Mouse (Mus musculus): ENCODE data around the gene Tecta. TPM values are rescaled to one million over a fixed set of nuclear protein-coding genes. Genes with fewer than 3 reads are reported as not detected.

Gene Tecta
- total RNA-seq, 2 experiments from 2014 or later: 0.70 to 1.1 TPM

- no peak for DNase-seq
- intact Hi-C loops (cut with DNase I): no loop called here
Measured at GRCm38 (mm10) chr9:42388490-42388889, 11.2 kb downstream of the Tecta start.

- peak; percentile 37 for DNase-seq
- intact Hi-C loops (cut with DNase I): no loop called here
Measured at GRCm38 (mm10) chr9:42387038-42387437, 12.7 kb downstream of the Tecta start.

- intact Hi-C loops (cut with DNase I): no loop called here
- peak; percentile 27 for DNase-seq
Measured at GRCm38 (mm10) chr9:42385656-42386055, 14.1 kb downstream of the Tecta start.

GRCm38 (mm10) chr9:42382628-42383347 lies 16.9 kb downstream of the Tecta start:
- no peak for DNase-seq
- intact Hi-C loops (cut with DNase I): no loop called here

GRCm38 (mm10) chr9:42382063-42382462 lies 17.7 kb downstream of the Tecta start:
- DNase-seq: peak; percentile 17
- intact Hi-C loops (cut with DNase I): no loop called here

DNA sequence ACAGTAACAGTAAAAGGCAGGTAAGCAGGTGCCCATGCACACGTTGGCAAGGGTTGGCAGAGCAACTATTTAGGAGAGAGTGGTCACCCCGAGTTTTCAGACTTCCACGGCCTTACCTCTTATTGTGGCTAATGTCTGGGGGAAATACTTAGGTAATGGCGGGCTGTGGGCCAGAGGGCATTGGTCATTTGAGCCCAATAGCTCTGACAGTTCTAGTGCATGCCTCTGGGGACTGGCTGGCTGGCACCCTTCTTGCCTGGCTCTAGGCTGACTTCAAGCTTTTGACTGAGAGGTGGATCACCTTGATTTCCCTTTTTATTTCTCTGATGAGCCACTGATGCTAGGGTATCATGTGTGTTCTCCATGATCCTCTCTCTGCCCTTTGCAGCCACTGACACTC lies 21.7 kb downstream of the Tecta start:
- intact Hi-C loops (cut with DNase I): loop anchor here (5.0 kb wide), 1 partner anchor 51 kb away; no protein-coding TSS in a partner anchor
- no peak for DNase-seq

- intact Hi-C loops (cut with DNase I): loop anchor here (5.0 kb wide), 1 partner anchor 50 kb away; no protein-coding TSS in a partner anchor
- no peak for DNase-seq
Measured at GRCm38 (mm10) chr9:42377656-42378055, 22.1 kb downstream of the Tecta start.

- intact Hi-C loops (cut with DNase I): no loop called here
- DNase-seq: no peak
Measured at GRCm38 (mm10) chr9:42371670-42372368, 27.9 kb downstream of the Tecta start.

GRCm38 (mm10) chr9:42357585-42357984 lies 42.1 kb downstream of the Tecta start:
- DNase-seq: no peak
- intact Hi-C loops (cut with DNase I): no loop called here

DNA sequence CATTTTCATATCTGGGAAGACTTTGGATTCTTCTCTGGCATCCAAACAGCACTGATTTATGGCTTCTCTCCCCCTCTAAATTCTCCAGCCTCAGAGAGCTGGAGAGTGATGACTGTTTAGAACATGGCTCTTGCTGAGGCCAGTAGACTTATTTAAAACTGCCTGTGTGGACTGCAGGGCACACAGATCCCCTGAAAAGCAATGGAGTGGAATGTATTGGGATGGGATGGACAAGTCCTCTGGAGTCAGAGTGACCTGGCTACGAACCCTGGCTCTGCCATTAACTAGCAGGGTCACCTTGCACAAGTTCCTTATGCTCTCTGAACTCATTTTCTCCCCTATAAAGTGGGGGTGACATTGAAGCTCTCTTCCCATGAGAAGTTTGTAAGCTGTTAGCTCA lies 44.9 kb downstream of the Tecta start:
- no peak for DNase-seq
- intact Hi-C loops (cut with DNase I): no loop called here

- intact Hi-C loops (cut with DNase I): no loop called here
Measured at GRCm38 (mm10) chr9:42349791-42350190, 49.9 kb downstream of the Tecta start.

GRCm38 (mm10) chr9:42346297-42346696 lies 53.4 kb downstream of the Tecta start:
- no peak for DNase-seq
- intact Hi-C loops (cut with DNase I): no loop called here

More at GRCm38 (mm10) chr9:42349791-42350190, 49.9 kb downstream of the Tecta start:
- DNase-seq: peak; percentile 45

DNA sequence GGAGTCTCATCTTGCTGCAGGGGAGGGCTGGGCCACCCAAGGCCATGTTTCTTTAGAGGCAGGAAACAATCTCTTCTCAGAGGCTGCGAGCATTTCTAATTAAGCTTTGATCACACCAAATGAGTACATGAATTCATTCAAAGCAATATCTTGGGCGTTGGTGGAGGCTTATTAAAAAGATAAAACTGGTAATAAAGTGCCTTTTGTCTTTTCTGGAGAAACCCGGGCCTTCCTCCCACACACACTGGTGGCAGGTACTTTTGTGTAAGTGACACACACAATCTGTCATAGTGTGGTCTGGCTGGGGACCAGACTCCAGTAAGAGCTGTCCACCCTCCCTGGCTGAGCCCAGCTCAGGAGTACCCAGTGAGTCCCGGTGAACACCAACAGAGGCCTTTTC lies 60.6 kb downstream of the Tecta start:
- no peak for DNase-seq
- intact Hi-C loops (cut with DNase I): no loop called here

- no peak for DNase-seq
- intact Hi-C loops (cut with DNase I): no loop called here
Measured at GRCm38 (mm10) chr9:42337026-42337425, 62.7 kb downstream of the Tecta start.

DNA sequence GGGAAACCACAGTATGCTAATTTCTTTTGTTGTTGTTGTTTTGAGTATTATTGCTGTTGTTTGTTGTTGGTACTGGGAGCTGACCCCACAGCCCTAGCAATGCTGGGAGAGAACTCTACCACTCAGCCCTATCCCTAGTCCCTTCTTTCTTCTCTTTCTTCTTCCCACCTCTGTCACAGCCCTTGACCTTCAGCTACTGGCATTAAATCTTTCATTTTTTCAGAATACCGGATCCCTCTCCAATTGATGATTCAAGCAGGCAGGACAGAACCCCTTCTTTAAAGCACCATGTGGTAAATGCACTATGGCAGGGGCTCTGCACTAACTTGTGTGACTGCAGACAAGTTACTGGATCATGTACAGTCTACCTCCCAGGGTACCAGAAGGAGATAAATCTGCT lies 63.2 kb downstream of the Tecta start:
- no peak for DNase-seq
- intact Hi-C loops (cut with DNase I): no loop called here

DNA sequence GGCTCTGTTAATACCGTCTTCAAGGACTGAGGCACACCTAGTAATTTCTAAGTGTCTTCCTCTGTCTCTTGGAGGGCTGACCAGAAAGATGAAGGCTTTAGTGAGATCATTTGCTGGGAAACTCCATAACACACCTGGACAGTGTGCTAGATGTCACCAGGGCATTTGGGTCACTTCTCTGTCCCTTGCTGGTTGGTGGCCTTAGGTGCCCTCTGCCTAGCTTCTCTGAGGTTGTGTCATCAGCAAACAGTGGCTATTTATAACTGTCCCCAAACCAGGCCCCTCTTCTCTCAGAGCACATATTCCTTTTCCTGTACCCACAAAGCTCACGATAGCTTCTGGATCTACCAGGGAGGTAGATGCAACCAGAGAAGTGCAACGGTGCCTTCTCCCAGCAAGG lies 64.8 kb downstream of the Tecta start:
- DNase-seq: no peak
- intact Hi-C loops (cut with DNase I): loop anchor here (5.0 kb wide), 1 partner anchor 202 kb away; no protein-coding TSS in a partner anchor

- intact Hi-C loops (cut with DNase I): loop anchor here (5.0 kb wide), 1 partner anchor 205 kb away; no protein-coding TSS in a partner anchor
- DNase-seq: no peak
Measured at GRCm38 (mm10) chr9:42332692-42333091, 67.0 kb downstream of the Tecta start.

DNA sequence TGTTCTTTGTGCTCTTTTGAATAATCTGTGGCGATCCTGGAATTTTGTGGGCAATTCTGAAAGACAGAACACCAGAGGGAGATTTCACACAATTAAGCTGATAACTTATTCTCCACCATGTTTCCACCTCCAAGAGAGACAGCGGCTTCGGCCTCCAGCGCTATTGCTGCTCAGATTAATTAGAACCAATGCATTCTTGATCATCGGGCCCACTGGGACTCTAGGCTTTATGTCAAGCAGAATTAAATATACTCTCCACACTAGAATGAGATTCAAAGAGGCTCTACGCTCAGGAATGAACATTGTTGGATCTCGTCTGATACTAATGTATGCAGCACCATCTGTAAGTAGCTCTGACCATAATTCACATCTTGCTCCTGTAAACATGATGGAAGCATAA lies 68.4 kb downstream of the Tecta start:
- intact Hi-C loops (cut with DNase I): loop anchor here (5.0 kb wide), 1 partner anchor 206 kb away; no protein-coding TSS in a partner anchor
- no peak for DNase-seq

DNA sequence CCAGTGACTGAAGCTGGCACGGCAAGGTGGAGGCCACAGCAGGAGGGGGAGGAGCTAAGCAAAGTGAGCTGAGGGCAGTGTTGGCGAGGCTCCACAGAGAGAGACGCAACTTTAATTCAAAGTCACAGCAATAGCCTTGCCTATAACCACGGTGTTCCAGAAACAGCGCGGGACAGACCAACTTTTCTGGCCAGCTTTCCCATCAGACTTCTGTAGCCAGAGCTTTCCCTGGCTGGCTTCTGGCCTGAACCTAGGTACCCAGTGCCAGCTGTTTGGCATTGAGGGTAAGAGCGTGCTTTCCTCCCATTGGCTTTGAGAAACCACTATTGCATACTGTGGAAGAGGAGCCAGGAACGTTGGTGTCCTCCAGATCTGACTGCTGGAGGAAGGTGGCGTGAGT lies 70.0 kb downstream of the Tecta start:
- DNase-seq: peak; percentile 19
- intact Hi-C loops (cut with DNase I): loop anchor here (5.0 kb wide), 2 partner anchors 48 to 208 kb away; no protein-coding TSS in a partner anchor

DNA sequence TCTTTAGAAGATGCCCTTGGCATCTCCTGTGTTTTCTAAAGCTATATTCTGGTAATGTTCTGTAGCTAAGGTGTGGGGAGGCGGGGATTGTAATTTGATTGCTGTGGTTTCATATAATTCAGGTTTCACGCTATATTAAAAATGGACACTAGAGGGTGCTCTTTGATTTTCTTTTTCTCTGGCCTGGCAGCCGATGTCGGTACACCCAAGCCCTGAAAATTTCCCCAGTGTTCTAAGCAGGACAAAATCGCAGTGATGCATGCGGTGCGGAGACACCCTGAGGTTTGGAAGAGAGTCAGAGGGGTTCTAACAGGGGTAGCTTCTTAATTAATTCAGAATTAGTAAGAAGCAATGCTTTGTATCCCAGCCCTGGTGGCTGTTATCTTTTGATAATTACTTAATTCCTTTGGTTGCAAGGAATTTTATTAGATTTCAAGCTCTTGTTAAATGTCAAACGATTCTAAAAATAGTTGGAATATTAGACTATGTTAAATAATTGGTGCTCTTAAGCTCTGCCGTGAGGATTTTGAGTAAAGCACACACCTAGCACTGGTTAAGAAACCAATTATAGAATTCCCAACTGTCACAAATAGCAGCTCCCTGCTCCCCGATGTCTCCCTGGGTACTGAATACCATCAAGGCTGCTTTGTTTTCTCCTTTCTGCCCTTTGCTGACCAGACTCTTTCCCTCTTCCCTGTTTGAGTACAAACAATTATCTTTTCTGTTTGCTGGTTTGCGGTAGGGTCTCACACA lies 72.9 kb downstream of the Tecta start:
- DNase-seq: peak; percentile 29
- intact Hi-C loops (cut with DNase I): loop anchor here (5.0 kb wide), 1 partner anchor 50 kb away; no protein-coding TSS in a partner anchor

Measured in left cerebral cortex, postnatal 4 days (tissue).